Mouse (Mus musculus) cerebellum, adult 9-11 months (tissue): ENCODE measurements around the gene Mrgprg.

ENCODE experiments used
- DNase-seq: peaks from one replicate; pipeline ENCODE4 v3.0.0; 2022

Mrgprg gene

DNA sequence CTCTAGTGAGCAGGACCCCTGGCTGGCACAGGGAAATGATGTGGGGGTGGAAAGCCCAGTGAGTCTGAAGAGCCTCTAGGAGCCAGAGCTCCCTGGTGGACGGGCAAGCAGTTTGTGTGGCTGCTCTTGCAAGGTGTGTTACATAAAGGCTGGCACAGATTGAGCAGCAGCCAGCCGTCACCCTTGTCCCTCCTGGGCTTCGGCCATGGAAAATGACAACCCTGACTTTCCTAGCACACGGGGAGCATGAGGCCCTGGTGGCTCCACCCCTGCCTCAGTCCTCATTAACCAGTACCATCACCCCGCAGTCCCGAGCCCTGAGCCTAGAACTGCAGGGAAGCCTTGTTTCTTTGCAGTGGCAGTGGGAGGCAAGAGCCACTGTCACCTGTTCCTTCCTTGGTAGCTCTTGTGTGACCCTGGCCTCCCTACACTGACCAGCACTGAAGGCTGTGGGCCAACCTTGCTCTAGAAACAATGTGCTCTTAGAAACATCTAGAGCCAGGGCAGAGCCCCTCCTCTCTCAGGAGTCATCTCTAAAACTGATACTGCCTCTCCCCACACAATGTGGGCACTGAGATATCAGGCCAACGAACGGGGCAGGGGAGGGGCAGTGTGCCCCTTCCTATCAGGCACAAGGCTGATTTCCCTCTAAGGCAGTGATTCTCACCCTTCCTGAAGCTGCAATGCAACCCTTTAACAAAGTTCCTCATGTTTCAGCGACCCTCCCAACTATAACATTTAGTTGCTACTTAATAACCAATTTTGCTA lies 11.3 kb downstream of the Mrgprg start:
- peak; percentile 60 for DNase-seq

DNA sequence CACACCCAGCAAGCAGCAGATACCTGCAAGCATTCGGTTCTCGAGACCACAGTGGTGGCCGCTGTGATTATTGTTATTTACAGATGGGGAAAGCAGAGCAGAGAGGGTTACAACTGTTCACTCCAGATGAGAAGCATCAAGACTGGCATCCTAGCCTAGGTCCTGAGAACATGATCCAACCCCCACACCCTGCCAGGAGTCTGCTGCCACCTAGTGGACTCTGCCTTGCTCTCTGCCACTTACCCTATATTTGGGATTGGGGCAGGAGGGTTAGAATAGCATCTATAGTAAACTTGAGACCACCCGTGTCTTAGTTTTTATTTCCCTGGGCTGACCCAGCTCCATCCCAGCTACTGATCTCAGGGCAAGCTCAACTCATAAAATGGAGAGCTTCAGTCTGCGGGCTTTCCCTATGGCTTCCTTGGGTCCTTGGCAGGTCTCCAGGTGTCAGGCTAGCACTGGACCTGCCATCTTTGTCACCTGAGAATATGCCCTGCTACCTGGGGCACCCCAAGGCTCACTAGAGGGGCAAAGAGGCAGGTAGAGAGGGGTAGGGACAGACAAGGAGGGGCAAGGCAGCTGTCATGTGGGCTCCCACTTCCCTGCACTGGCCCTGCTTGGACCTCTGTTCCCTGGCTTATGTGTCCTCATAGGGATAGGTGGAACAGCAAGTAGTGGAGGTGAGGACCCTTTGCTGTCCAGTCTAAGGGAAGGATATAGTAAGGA lies 12.6 kb downstream of the Mrgprg start:
- DNase-seq = peak; percentile 53

DNA sequence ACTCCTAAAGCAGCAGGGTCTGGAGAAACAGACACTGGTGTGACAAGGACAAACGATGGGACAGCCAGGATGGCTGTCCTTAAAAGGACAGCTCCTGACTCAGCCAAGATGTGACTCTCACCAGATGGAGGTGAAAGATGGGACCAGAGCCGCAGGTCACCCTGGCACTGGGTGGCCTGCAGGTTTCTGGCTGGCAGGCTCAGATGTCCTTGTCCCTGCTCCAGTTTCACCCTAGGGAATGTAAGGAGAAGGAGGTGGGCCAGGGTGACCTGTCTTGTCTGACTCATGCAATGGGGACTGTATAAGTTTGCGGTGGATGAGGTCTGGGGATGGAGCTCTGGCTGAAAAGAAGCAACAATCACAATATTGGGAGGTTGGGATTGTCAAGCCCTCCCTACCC lies 14.2 kb downstream of the Mrgprg start:
- DNase-seq = peak; percentile 64

DNA sequence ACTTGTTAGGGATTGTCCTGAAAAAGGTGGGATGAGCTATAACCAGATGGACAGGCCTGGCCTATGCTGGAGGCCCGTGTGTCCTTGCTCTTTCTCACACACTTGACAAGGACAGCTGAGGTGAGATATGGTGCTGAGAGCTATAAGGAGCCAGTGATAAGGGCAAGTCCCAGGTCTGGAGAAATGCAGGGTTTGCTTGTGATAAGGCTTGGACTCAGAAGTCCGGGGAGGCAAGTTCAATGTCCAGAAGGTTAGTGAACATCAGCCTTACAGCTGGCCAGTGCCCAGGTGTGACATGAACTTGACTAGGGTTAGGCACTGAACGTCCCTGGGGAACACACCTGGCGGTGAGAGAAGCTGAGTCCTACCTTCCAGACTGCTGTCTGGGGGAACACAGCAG lies 14.7 kb downstream of the Mrgprg start:
- DNase-seq = no peak

DNA sequence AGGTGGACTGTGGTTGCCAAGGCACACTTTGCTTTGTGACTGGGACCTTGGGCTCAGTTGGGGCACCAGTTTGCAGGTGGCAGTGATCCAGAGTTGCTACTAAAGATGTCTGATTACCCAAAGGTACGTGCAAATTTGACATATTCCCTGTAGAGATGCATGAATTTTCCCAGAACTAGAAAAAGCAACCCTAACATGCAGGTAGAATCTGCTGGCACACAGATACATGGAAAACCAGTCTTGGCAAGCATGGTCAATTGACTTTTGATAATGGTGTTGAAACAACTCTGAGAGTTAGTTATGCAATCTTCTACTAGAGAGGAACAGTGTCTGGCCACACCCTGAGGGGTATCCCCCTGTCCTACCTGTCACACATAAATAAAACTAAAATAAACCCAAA lies 15.4 kb downstream of the Mrgprg start:
- no peak for DNase-seq

DNA sequence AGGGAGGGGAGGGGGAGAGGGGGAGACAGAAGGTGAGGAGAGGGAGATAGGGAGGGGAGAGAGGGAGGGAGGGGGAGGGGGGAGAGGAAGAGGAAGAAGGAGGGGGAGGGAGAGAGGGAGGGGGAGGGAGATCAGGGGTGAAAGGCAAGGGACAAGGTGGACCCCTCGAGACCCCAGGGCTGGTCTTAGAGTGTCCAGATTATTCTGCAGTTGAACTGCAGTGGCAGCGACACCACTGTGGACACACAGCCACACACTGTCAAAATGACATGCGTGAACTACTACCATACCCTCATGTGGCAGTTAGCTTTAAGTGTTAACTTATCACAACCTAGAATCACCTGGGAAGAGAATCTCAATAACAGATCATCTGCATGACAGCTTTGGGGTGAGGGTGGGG lies 17.7 kb downstream of the Mrgprg start:
- no peak for DNase-seq

DNA sequence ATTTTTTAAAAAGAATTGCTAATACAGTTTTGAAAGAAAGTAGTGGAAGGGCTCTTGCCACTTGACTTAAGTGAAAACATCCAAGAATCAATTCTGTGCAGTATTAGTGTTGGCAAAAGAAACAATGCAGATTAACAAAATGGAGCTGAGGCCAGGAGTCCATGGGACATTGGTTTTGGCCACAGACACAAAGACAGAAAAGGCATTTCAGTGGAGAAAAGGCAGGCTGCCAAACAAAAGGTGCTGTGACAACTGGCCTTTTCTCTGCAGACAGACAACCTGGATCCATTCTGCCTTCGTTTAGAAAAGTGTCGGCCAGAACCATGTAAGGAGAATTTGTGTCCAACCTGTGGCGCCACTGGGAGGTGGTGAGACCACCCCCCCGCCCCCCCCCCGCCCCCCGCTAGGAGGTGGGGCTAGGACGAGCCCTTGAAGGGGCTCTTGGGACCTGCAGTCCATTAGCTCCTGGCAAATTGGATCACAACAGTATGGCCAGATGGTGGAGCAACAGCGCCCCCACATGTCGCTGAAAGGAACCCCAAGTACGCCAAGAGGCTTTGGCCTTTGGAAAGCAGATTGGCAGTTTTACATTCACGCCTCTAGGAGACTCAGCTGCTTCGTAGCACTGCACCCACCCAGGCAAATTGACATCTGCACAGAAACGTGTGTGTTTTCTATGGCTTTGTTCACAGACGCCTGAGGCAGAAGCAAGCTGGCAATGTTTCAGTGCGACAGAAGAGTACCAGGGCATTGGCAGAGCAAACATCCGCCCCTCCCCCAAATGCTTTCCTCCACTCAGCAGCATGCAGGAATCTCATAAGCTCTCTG lies 18.5 kb downstream of the Mrgprg start:
- DNase-seq = peak; percentile 82

DNA sequence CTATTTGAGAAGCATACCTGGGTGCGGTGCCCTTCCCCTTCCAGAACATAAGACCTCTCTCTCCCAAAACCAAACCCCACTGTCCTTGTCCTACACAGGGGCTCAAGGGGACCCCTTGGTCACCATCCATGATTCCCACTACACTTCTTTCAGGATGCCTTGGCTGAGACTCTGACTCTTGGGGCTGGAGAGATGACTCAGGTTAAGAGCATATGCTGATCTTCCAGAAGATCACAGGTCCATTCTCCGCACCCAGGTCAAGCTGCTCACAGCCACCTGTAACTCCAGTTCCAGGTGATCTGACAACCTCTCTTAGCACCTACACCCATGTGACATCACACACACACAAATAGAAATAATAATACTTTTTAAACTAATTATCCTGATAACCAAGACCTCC lies 26.1 kb downstream of the Mrgprg start:
- no peak for DNase-seq

DNA sequence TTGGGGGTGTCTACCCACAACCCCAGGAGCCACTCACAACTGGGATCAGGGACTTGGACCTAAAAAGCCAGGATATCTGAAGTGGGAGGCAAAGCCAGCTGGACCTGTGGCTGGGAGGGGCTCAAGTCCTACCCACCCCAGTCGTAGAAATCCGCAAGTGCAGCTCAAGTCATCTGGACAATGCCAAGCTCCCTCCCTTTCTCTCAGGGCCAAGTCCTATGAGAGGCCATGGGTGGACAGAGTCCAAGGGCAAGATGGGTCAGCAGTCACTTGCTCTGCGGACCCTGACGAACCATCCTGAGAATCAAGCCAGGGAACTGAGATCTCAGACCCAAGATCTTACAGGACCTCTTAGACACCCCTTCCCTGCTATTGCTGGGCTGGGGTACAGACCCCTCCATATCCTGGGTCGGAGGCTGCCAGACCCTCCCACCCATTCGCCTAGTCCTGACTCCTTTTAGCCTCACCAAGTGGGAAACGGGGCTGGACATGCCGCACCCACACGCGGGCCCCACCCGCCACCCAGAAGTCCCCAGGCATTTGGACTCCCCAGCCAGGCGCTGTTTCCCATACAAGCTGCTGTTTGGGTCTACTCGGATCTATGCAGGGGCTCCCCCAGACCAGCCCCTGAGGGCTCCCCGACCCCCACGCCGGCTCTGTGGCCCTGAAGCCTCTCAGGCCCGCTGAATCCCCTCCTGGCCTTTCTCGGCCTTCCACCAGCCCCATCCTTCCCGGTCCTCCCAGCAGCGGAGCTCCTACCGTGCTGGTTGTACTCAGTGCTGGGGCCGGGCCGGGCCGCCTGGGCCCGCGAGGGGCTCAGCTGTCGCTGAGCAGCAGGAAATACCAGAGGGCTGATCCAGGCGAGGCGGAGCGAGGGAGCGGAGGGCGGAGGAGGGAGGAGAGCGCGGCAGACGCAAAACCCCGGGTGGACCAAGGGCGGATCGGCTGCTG lies 27.0 kb downstream of the Mrgprg start:
- peak; percentile 45 for DNase-seq

DNA sequence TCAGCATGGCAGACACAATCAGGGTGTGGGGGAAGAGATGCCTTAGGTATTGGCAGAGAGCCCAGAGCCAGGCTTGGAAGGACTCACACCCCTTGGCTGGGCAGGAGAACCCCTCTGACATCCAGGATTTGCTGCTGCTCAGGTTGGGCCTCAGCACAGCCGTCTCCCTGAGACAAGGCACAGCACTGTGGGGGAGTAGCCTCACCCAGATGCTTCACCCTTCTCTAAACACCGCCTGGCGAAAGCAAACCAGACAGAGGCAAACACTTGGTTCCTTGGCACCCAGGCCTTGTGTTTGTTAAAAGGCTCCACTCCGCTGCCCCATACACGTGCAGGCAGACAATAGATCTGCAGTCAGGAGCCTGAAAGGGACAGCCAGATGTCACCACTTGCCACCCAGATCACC lies 28.2 kb downstream of the Mrgprg start:
- DNase-seq = no peak

DNA sequence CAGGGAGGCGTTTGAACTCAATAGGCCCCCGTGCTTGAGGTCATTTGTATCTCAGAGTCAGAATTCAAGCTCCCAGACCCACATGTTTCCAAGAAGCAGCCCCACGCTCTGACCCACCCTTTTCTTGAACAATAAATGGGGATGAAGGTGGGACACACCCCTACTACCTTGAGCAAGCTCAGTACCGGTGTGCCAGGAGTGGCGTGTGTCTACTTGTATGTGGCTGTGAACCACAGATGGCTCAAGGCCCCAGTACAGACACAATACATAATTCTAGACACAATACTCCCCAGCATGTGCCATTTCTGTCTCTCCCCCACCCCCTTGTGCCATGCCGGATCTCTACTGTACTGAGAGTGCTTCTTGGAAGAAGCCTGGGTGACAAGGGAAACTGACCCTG lies 28.6 kb downstream of the Mrgprg start:
- no peak for DNase-seq

DNA sequence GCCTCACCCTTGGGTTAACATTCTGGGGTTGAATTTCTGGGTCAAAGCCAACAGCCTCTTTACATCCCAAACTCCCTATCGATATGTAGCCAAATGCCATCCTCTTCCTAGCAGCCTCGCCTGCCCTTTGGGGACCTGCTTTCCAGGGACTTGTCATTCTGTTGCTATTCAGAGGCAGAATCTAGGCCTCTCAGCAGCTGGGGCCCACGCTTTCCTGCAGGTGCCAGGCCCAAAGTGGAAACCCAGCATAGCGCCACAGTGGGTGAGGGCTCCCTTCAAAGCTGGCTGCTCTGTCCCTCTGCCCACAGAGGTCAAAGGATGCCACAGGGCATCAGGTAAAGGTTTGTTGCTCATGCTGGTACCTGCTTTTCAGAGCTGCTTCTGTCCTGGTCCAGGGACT lies 33.0 kb downstream of the Mrgprg start:
- DNase-seq = no peak

DNA sequence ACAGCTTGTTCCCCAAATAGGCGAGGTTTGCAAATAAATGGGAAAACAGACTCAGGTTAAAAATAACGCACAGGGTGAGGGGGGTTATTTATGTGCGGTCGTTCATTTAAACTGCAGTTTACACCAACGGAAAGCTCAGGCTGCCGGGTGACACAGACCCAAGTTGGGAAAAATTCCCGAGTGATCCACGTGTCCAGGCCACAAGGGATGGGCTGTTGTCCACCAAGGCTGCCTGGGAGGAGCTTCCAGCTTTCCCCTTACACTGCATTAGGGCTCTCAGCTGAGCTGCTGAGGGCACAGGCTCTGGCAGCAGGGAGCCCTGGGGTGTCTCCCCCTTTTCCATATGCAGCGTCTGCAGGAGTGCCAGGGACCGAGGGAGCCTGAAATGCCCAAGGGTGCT lies 36.9 kb downstream of the Mrgprg start:
- DNase-seq = no peak

DNA sequence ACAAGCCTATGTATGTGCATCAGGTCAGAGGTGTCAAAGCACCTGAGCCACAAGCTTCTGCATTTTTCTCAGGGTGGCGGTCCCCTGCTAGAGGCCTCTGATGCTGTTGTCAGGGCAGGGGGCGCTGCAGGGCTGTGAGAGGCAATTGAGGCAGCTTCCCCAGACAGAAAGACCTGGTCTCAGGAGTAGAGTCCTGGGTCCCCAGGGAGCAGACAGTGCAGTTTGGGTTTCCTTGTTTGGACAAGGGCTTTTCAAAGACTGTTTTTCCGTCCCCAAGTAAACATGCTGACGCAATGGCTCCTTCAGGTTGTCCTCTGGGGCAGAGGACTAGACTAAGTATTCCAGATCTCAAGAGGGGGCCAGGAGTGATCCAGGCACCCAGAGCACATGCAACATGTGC lies 40.4 kb downstream of the Mrgprg start:
- no peak for DNase-seq

DNA sequence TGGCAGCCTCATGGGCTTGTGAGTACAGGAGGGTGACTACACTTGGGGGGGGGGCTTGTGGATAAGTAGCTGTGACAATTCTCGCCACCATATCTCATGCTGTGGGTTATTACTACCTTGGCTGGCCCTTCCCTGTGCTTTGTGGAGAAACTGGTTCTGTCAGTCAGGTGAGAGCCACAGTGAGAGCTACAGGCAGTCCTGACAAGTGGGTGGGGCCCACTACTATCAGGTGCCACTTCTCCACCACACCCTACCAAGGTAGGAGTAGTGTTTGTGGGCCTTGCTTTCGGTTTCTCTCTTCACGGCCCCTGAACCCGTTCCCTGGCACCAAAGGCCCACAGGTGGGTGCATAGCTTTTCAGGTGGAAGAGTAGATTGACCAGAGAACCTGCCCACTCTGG lies 43.0 kb downstream of the Mrgprg start:
- DNase-seq = no peak

DNA sequence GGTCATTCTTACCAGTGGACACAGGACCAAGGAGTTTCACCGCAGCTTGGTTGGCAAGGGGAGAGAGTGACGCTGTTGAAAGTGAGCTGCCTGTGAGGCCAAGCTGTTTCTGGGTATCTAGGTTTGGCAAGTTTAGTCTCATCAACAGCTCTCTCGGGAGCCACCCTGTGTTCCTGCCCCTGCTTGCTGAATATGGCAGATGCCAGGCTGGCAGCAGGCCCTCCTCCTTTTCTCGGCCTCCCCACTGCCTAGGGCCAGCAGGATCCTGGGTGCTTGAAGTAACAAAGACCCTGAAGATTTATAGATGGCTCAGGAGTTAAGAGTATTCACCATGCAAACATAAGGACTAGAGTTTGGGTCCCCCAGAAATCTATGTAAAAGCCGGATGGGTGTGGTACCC lies 44.1 kb downstream of the Mrgprg start:
- DNase-seq = no peak

DNA sequence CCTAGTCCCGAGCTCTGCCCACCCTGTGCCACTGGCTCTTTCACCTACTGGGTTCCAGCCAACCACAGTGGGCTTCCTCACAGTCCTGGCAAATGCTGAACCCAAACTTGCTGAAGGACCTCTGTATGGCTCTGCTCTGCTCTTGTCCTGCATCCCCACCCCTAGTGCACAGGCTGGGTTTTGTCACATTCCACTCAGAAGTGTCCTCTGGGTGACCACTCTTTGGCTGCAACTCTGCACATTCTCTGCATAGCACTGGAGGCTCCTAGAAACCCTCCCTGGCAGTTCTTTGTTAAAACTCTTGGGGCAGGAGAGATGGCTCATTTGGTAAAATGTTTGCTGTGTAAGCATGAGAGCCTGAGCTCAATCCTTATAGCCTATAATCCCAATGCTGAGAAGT lies 49.0 kb downstream of the Mrgprg start:
- no peak for DNase-seq
